Mouse (Mus musculus): ENCODE measurements around the gene Gm49405.
"Not testable (repeated sequence)": the region's sequence is repeated elsewhere in the genome, so short reads cannot be mapped to it uniquely, and the experiment has no call there.

Gene Gm49405

DNA sequence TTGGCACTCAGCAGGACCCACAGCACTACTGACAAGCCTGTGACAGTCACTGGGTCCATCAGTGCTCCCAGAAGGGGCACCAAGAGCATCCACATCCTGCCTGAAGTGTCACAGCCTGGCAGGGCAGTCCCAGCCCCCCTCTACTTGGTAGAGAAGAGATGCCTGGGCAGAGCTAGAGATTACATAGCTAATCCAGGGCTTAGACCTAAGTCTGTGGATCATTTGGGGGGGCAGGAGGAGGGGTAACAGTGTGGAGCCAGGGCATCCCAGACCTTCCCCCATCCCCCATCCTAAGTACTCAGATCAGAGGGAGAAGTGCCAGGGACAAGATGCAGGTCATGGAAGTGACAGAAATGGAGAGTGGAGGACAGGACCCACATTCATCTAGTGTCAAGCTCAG lies 14.4 kb downstream of the Gm49405 start:
- DNase-seq (ENCODE audit: inconsistent ontology term) = no peak

DNA sequence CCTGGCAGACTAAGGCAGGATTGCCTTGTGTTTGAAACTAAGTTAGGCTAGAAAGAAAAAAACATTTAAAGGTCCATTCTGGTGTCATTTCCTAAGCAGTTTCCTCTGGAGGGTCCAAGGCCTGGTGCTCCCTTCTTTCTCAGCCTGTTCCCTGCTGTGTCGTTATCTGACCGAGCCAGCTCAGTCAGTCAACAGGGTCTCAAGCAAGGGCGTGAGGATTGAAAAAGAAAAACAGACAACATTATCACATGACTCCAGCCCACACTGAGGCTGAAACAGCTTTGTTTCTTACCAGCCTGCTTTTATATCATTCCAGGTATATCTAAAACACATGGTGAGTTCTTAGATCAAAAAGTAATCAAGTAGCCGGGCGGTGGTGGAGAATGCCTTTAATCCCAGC lies 15.2 kb downstream of the Gm49405 start:
- DNase-seq (ENCODE audit: inconsistent ontology term) = no peak

DNA sequence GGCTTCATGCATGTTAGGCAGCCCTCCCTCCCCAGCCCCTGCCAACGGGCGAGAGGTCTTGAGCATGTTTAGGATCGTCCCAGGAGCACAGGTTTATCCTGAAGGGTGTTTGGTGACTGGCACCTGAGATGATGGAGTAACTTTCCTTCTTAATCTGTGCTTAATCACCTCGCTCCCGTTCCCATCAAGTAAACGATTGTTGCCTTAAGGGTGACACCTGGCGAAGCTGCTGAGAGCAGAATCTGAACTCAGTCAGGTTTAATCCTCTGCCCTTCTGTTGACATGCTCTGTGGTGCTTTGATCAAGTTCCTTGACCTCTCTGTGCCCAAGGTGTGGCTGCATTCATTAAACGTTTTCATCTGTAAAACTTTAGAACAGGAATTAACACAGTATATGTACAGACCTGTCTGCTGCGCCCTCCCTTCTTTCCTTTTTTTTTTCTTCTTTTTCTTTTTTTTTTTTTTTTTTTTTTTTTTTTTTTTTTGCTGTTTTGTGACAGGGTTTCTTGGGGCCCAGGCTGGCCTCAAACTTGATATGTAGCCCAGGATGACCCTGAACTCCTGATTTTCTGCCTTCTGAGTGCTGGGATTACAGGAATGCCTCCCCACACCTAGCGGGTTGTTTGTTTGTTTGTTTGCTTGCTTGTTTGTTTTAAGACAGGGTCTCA lies 17.6 kb downstream of the Gm49405 start:
- DNase-seq (ENCODE audit: inconsistent ontology term) = no peak

DNA sequence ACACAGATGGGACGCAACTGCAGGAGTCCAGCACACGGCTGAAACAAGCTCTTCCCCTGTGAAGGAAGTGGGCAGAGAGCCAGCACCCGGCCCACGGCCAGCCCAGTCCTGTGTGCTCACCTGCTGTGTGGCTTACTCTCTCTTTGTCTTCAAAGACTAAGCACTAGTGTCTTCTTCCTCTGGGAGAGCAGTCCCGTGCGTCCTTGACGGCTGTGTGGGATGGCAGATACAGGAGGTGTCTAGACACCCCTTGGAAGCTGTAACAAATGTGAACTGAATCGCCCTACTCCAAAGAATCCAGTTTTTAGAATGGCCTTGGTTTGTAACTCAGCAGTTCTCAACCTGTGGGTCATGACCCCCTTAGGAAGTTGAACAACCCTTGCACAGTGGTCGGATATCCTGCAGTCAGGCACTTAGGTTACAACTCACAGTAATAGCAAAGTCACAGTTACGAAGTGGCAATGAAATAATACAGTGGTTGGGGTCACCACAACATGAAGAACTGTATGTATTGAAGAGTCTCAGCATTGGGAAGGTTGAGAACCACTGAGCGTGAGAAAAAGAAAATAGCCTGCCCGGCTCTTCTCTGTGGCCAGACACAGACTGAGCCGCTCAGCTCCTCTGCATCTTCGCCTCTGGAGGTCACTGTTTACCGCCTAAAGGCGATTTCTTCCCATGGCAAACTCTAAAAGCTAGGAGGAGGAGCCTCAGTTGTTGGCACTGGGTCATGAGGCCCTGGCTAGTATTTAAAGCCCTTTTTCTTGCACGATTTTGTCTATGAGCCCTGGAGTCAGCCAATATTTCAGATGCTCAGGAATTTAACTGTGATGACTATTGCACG lies 18.5 kb downstream of the Gm49405 start:
- DNase-seq (ENCODE audit: inconsistent ontology term) = peak; percentile 71

DNA sequence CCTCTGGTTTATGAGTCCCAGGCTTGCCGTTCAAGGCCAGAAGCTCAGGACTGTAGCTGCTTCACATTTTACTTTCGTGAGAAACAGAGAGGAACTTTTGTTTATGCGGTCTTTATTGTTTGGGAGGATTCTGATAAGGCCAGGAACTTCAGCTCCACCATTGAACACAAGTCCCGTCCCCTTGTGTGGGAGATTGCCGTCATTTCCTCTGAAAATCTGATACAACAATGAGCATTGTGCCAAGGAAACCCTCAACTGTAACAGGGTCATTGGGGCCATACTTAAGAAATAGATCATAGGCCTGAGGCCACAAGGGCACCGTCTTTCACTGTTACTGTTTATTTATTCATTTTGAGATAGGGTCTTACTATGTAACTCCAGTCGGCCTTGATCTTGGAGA lies 22.8 kb downstream of the Gm49405 start:
- DNase-seq (ENCODE audit: inconsistent ontology term) = no peak

DNA sequence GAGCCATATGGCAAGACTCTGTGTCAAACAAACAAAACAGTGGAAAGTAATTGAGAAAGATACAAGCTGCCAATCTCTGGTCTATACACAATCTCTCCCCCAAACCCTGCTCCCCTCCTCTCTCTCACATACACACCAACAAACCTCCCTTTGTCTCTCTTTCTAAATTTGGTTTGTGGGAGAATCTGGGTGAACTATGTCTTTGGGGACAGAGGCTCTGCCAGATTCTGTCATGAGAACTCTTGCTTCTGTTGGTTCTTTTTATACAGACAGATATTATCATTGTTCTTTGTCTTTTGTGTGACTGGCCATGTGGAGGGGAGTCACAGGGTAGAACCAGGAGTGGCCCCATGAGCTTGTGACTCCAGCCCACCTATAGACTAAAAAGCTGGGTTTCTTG lies 27.1 kb downstream of the Gm49405 start:
- no peak for DNase-seq (ENCODE audit: inconsistent ontology term)

DNA sequence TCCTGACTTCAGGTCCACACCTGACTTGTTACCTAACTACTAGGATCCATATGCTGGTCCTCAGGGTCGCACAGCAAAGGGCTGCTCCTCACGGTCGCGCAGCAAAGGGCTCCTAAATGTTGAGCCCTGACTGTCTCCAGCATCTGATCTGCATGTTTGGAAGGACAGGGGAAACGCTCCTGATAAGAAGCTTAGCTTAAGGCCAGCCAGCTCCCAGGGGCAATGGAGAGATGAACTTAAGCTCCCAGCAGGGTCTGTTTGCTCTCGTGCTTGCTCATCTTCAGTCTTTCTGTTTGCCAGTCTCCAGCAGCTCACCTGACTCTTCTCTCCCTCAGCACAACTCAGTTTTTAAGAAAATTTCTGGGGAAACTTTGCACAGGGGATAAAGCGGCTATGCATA lies 32.2 kb downstream of the Gm49405 start:
- no peak for DNase-seq (ENCODE audit: inconsistent ontology term)

DNA sequence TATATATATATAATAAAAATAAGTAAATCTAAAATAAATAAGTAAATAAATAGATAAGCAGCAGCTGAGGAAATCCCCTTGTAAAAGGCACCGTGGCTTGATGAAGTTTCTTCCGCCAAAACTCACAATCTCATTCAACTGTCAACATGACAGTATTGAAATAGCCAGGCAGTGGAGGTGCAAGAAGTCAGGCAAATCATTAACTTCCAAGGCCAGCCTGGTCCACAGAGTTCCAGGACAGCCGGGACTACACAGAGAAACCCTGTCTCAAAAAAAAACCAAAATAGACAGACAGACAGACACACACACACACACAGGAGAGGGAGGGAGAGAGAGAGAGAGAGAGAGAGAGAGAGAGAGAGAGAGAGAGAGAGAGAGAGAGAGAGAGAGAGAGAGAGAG lies 32.9 kb downstream of the Gm49405 start:
- no peak for DNase-seq (ENCODE audit: inconsistent ontology term)

DNA sequence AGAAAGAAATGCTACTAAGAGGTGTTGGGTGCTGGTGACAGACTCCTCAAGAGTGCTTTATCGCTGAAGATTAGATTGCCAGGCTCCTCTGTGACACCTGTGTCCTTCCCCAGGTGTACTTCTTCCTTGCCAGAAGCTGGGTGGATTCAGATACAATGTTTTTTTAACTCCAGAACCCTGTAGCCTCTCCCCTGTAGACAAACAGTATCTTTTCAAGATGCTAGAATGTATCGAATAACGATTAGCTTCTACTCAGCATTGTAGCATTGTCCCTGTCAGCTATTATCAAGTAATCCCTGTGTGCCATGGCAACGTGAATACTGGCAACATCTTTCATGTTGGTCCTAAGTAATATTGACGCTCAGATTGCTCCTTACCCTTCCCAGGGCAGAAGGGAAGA lies 33.3 kb downstream of the Gm49405 start:
- DNase-seq (ENCODE audit: inconsistent ontology term) = no peak

DNA sequence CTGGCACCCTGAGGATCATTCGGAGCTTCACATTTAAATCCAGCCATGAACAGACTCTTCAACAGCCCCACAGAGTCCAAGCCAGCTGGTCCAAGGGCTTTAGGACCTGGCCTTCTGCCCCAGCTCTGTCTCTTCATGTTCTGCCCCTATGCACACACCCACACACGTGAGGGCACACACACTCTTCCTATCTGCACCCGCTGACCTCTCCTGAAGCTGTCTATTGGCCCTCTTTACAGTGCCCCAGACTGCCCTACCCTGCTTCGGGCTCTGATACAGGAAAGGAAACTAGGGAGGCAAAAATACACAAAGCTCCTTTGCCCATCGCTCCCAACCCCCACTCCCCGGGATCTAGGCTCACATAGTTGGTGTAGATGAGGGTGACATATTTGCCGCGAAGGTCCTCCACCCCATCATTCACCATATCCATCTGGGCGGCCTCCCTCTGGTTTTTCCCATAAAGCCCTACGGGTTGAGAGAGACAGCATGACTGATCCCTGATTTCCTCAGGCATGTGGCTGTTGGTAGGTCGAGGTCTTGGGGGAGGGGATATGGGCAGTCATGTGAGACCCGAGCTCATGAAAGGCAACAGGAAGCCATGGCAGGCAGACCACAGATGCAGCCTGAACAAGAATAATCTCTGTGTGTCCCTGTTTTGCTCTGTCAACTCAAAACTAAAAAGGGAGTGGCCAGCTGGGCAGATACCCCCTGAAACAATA lies 36.1 kb downstream of the Gm49405 start:
- no peak for DNase-seq (ENCODE audit: inconsistent ontology term)

DNA sequence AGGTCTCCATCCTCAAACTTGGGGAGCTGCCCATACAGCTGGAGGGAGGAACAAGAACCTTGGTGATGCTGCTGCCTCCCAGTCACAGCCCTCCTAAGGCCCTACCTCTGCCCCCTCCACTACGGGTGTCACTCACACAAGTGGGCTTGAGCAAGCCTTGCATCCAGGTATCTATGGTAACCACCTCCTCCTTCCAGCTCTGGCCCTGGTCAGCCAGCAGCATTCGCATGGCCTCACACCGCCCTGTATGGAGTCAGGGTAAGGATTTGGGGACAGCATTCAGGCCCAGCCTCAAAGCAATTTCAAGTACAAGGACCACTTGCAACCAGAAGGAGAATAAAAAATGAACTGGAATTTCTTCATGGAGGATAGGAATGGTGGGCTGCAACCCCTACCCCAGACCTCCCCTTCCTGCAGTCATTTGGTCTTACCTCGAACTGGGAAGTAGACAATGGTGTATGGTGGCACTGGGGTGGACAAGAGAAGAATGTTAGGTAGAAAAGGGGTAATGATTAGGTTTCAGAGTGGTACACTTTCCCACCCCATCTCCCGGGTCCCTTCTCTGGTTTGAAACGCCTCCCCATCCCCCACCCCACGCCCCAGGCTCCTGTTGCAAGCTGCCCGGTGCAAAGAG lies 36.8 kb downstream of the Gm49405 start:
- not testable (repeated sequence) for DNase-seq (ENCODE audit: inconsistent ontology term)

DNA sequence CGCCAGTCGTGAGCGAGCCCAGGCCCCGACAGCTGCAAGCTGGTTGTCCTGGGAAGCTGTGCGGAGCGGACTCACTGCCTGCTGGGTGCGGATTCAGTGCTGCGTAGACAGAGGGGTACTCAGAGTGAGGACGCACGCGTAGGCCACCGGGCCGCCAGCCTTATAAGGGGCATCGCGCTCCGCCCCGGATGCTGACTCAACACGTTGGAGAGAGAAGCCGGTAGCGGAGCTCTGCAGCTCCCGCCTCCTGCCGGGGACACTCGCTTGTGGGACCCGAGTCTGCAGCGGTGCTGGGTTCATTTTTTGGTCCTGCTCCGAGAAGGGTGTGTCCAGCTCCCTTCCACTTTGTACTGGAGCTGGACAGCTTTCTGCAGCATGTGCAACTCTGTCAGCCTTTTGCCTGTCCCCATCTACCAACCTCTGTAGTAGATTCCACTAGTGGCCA lies 37.4 kb downstream of the Gm49405 start, which contains the start of gene Gstp1:
TSS of gene Gstp1 (minus strand) at position 198 of the 445 bp plus-strand sequence.
- peak; percentile 91 for DNase-seq (ENCODE audit: inconsistent ontology term)

DNA sequence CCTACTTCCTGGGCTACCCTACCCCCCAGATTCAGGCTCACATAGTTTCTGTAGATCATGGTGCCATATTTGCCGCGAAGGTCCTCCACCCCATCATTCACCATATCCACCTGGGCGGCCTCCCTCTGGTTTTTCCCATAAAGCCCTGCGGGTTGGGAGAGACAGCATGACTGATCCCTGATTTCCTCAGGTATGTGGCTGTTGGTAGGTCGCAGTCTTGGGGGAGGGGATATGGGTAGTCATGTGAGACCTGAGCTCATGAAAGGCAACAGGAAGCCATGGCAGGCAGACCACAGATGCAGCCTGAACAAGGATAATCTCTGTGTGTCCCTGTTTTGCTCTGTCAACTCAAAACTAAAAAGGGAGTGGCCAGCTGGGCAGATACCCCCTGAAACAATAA lies 40.5 kb downstream of the Gm49405 start:
- not testable (repeated sequence) for DNase-seq (ENCODE audit: inconsistent ontology term)

DNA sequence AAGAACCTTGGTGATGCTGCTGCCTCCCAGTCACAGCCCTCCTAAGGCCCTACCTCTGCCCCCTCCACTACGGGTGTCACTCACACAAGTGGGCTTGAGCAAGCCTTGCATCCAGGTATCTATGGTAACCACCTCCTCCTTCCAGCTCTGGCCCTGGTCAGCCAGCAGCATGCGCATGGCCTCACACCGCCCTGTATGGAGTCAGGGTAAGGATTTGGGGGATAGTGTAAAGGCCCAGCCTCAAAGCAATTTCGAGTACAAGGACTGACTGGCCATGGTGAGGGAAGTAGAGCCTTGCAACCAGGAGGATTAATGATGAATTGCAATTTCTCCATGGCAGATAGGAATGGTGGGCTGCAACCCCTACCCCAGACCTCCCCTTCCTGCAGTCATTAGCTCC lies 41.1 kb downstream of the Gm49405 start:
- DNase-seq (ENCODE audit: inconsistent ontology term) = not testable (repeated sequence)

DNA sequence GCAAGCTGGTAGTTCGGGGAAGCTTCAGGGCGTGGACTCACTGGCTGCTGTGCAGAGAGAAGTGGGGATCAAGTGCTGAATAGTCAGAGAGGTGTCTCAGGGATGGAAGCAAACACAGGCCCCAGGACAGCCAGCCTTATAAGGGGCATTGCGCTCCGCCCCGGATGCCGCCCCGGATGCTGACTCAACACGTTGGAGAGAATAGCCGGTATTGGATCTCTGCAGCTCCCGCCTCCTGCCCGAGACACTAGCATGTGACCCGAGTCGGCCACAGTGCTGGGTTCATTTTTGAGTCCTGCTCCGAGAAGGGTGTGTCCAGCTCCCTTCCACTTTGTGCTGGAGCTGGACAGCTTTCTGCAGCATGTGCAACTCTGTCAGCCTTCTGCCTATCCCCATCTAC lies 41.7 kb downstream of the Gm49405 start:
- DNase-seq (ENCODE audit: inconsistent ontology term) = no peak

DNA sequence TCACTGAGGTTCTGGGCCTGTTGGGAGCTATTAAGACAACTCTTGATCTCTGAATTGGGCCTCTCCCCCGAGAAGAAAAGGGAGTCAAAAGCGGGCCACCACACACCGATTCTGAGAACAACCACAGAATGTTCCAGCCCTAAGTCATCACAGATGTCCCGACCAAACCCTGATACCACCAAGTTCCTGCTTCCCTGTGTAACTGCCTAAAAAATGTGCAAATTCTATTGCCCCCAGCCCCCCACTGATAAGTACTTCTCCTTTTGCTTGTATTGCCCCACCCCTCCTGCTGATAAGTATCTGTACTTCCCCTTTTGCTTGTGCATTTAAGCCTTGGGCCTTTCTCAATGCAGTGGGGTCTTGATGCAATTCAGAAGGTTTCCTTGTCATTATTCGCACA lies 43.7 kb downstream of the Gm49405 start:
- not testable (repeated sequence) for DNase-seq (ENCODE audit: inconsistent ontology term)

DNA sequence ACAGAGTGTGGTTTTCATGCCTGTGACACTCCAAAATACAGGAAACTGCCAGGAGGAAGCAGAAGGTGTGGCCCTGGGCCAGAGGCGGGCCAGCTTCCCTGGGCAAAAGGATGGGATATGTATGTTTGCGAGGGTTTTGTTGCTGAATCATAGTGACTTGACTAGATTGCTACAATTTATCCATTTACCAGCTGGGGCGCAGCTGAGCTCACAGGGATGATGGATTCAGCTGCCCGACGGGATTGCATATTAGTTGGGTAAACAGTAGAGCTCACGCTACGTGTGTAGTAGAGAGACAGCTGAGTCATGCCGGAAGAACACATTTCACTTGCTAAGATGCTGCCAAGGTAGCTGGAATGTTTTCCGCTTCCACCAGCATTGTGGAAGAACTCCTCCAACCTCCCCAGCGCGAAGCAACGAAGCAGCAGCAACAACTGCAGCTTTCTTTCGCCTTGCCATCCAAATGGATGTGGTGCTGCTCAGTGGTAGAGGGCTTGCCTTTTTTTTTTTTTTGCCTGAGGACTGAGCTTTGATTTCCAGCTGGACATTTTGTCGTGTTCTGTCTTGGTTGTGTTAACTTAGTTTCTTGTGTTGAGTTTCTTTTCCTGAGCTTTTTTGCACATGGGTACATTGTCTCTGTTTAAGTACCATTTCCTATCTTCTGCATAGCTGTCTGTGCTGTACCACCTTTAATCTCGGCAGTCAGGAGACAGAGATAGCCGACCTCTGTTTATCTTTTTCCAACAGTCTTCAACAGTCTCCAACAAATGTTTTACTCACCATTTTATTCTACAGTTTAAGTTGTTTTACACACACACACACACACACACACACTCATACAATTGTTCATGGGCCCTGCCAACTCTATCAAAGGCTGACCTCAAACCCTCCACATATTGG lies 45.8 kb downstream of the Gm49405 start, which contains the start of gene Gstp2:
TSS of gene Gstp2 (minus strand) at position 58 of the 900 bp plus-strand sequence.
- peak; percentile 78 for DNase-seq (ENCODE audit: inconsistent ontology term)

DNA sequence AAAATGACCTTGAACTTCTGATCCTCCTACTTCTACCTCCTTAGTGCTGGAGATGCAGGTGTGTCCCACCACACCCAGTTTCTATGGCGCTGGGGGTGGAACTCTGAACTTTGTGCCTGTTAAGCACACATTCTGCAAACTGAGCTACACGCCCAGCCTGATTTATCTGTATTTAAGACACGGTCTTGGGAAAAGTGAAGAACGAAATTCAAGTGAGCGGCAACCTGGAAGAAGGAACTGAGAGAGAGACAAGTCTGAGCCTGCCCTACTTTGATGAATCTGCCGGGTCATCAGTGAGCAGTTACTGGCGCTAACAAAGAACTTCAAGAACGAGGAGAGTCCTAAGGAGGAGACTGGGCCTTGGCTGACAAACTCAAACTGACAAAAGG lies 46.4 kb downstream of the Gm49405 start:
- DNase-seq (ENCODE audit: inconsistent ontology term) = no peak

DNA sequence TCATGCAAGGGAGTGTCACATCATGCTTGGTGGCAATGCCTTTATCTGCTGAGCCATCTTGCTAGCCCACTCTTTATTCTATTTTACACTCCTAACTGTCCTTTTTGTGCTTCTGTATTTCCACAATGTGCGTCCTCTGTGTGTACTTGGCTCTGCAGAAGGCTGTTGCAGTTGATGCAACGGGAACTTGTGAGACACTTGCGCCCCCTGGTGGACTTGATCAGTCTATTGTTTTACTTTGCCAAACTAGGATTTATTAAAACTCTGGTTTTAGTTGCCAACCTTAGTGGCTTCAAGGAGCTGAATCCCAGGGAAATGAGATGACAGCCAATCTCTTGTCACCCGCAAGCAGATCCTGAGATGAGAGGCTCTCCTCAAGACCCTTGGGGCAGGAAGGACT lies 47.4 kb downstream of the Gm49405 start:
- peak; percentile 19 for DNase-seq (ENCODE audit: inconsistent ontology term)

DNA sequence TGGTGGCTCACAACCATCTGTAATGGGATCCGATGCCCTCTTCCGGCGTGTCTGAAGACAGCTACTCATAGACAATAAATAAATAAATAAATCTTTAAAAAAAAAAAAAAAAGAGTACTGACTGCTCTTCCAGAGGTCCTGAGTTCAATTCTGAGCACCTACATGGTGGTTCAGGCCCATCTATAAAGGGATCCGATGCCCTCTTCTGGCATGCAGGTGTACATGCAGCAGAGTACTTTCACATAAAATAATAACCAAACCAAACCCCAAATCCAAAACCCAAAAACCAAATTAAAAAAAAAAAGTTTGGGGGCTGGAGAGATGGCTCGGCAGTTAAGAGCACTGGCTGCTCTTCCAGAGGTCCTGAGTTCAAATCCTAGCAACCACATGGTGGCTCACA lies 48.6 kb downstream of the Gm49405 start:
- not testable (repeated sequence) for DNase-seq (ENCODE audit: inconsistent ontology term)

DNA sequence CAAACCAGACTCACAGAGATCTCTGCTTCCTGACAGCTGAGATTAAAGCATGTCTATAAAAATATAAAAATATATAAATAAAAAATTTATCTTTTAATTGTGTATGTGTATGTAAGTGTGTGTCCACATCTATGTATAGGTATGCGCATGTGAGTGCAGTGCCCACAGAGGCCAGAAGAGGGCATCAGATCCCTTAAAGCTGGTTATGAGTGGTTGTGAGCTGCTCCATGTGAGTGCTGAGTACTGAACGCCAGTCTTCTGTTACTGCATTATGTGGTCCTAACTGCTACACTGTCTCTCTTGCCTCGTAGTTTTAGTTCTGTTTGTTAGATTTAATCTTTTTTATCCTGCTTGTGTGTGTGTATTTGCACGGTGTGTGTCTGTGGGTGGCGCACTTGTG lies 50.6 kb downstream of the Gm49405 start:
- DNase-seq (ENCODE audit: inconsistent ontology term) = no peak
